Mouse (Mus musculus): ENCODE data around the gene Crebrf. TPM values are rescaled to one million over a fixed set of nuclear protein-coding genes. Genes with fewer than 3 reads are reported as not detected.

Crebrf gene
- polyA plus RNA-seq, 1 experiment from 2014 or later: 6.5 TPM

DNA sequence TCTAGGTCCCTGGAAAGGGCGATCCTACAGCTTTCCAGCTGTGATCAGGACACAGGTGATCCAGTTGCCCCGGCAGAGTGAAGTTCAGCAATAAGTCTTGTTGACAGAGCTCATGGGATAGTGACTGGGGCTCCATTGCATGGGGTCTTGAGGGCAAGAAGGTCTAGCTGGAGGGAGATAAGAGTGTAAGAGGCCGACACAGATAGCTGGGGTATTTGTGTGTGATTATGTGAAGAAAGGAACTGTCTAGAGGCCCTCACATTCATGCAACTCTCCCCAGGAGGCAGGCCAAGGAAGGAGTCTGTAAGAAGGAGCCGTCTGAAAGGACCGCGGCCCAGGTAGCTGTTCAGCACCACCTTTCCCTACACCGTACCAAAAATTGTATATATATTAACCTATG lies 8.4 kb upstream of the Crebrf start:
- H3K9ac ChIP-seq: no peak overlapping the region
- H3K4me3 ChIP-seq: no peak overlapping the region
- peaks cover 43% of the 10 kb centered on the region for H3K4me1 ChIP-seq (replicated peaks)
- ATAC-seq (replicated peaks; ENCODE audit: insufficient number of reproducible peaks, insufficient read depth, low FRiP score, low read depth): no peak
- H3K27me3 ChIP-seq: no peaks in the 10 kb centered on the region
- 51% methylated on average over 7 of the region's 7 CpGs for WGBS
- H3K27ac ChIP-seq: no peak overlapping the region
- peaks cover 3% of the 10 kb centered on the region; the same call in 1 of the 2 replicates for H3K36me3 ChIP-seq
- H3K4me2 ChIP-seq: no peak overlapping the region
- H3K9me3 ChIP-seq (replicated peaks): no peaks in the 10 kb centered on the region

DNA sequence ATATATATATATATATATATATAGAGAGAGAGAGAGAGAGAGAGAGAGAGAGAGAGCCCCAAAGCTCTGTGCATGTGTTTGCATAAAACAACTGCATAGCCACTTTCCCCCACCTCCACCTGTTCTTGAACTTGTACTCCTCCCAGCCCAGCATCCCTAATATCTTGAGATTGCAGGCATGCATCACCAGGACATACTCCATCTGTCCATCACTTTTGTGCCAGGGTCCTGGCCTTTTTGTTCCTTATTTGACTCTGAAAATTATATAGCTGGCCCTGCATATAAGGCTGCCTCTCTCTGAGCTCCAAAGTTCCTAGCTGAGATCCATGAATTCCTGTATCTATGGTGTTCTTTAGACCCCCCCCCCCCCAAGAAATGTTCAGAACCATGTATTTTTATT lies 7.0 kb upstream of the Crebrf start:
- Histone ChIP-seq H3K4me2 (no peak overlapping the region), H3K27ac (no peak overlapping the region), H3K36me3 (peaks cover 3% of the 10 kb centered on the region; the same call in 1 of the 2 replicates), H3K4me3 (no peak overlapping the region), H3K9ac (no peak overlapping the region), H3K27me3 (no peaks in the 10 kb centered on the region), H3K9me3 (replicated peaks) (no peaks in the 10 kb centered on the region), H3K4me1 (replicated peaks) (peaks cover 35% of the 10 kb centered on the region)
- no peak for ATAC-seq (replicated peaks; ENCODE audit: insufficient number of reproducible peaks, insufficient read depth, low FRiP score, low read depth)

DNA sequence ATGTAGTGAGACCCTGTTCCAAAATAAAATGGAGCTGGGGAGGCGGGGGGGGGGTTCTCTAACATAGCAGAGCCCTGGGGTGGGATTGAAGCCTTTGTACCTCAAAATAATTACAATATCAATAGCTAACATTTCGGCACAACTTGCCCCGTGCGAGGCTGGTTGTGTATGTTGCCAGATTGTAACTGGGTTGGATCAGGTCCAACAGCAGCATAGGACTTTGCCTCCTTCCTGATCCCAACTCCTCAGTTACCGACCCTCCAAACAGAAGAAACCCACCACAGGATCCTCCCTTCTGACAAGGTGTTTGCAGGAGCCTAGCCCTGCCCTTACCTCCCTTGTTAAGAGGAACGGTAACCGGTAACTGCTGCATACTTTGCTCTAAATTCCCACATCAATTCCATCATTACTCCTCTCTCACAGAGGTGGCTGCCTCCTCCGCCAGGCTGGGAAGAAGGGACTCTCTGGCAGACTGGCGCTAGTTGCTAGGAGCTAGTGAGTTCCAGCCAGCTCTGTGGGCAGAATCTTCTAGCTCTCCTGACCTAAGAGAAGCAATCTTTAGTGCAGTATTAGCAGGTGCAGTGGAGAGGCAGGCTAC lies 6.4 kb upstream of the Crebrf start:
- Histone ChIP-seq H3K36me3 (peaks cover 3% of the 10 kb centered on the region; the same call in 1 of the 2 replicates), H3K4me2 (no peak overlapping the region), H3K4me3 (no peak overlapping the region), H3K27ac (no peak overlapping the region), H3K9me3 (replicated peaks) (no peaks in the 10 kb centered on the region), H3K27me3 (no peaks in the 10 kb centered on the region), H3K4me1 (replicated peaks) (peaks cover 35% of the 10 kb centered on the region), H3K9ac (no peak overlapping the region)
- WGBS: 44% methylated on average over 9 of the region's 9 CpGs
- no peak for ATAC-seq (replicated peaks; ENCODE audit: insufficient number of reproducible peaks, insufficient read depth, low FRiP score, low read depth)

DNA sequence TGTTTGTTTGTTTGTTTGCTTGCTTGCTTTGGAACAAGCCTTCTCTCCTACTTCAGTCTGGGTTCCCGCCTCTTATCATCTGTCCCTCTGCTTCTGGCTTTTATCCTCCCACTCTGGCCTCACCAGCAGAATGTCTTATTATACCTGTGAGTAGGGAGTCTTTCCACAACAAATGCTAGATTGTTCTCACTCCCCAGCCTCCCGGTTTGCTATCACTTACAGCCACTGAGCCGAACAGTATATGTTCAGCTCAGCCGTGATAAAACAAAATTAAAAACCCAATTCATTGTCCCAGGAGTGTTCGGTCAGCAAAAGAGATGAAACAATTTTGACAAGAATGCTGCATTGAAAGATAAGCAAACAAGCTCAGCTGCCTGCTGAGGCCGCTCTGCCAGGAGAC lies 5.4 kb upstream of the Crebrf start:
- ATAC-seq (replicated peaks; ENCODE audit: insufficient number of reproducible peaks, insufficient read depth, low FRiP score, low read depth): no peak
- Histone ChIP-seq H3K4me3 (no peak overlapping the region), H3K9ac (no peak overlapping the region), H3K27ac (peak overlapping the region; percentile 29), H3K27me3 (no peaks in the 10 kb centered on the region), H3K36me3 (no peaks in the 10 kb centered on the region), H3K9me3 (replicated peaks) (no peaks in the 10 kb centered on the region), H3K4me2 (no peak overlapping the region), H3K4me1 (replicated peaks) (peaks cover 44% of the 10 kb centered on the region)
- 24% methylated on average over 6 of the region's 6 CpGs for WGBS

DNA sequence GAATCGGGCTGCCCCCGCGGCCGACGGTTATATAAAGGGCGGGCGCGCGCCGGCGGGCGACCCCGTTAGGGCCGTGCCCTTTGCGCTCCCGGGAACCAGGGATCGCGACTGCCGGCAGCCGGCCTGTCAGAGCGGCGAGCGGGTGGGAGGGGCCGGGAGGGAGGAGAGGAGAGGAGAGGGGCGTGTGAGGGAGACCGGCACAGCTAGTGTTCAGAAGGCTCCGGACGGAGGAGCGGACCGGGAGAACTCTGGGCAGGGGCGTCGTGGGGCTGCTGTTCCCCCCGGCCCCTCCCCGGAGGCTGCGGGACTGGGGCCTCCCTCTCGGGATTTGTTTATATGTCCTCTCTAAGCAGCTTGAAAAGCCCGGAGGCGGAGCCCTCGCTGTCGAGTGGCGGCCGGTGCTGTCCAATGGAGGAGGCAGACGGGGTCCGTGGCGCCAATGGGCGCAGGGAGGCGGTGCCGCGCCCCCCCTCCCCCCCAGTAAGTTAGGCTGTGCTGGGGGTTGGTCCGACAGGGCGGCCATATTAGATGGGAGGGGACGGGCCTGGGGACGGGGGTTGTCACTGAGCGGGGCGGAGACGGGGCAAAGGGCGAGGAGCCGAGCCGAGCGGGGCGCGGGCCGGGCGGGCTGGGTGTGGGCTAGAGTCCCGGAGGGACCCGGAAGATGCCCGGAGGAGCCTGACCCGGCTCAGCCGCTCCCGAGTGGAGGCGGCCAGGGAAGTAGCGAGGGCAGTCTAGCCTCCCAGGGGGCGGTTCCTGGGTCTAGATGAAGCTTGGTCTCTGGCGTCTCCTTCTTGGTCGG lies 667 bp downstream of the Crebrf start:
- peak overlapping the region; percentile 93 for H3K27ac ChIP-seq
- peaks cover 9% of the 10 kb centered on the region; the same call in 1 of the 2 replicates for H3K4me1 ChIP-seq (replicated peaks)
- WGBS: under 1% methylated on average over 71 of the region's 75 CpGs
- H3K9me3 ChIP-seq (replicated peaks): no peaks in the 10 kb centered on the region
- no peaks in the 10 kb centered on the region for H3K36me3 ChIP-seq
- peak overlapping the region; percentile 86 for H3K9ac ChIP-seq
- H3K4me3 ChIP-seq: peak overlapping the region; percentile 98
- peak; percentile 98 for ATAC-seq (replicated peaks; ENCODE audit: insufficient number of reproducible peaks, insufficient read depth, low FRiP score, low read depth)
- H3K4me2 ChIP-seq: peak overlapping the region; percentile 80
- H3K27me3 ChIP-seq: no peaks in the 10 kb centered on the region

DNA sequence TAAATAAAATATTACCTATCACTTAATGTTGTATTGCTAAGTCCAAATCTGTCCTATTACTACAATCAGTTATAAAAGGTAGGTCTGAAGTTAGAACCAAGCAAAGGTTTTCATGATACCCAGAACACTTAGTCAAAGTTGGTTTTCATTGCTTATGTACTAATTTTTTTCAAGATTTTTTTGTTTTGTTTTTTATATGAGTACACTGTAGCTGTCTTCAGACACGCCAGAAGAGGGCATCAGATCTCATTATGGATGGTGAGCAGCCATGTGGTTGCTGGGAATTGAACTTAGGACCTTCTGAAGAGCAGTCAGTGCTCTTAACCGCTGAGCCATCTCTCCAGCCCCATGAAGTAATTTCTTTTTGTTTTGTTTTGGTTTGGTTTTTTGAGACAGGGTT lies 2.4 kb downstream of the Crebrf start:
- H3K9ac ChIP-seq: no peak overlapping the region
- no peak overlapping the region for H3K4me2 ChIP-seq
- H3K27ac ChIP-seq: no peak overlapping the region
- no peak for ATAC-seq (replicated peaks; ENCODE audit: insufficient number of reproducible peaks, insufficient read depth, low FRiP score, low read depth)
- 70% methylated on average over 2 of the region's 2 CpGs for WGBS
- peaks cover 9% of the 10 kb centered on the region; the same call in 1 of the 2 replicates for H3K4me1 ChIP-seq (replicated peaks)
- H3K36me3 ChIP-seq: no peaks in the 10 kb centered on the region
- no peak overlapping the region for H3K4me3 ChIP-seq
- H3K9me3 ChIP-seq (replicated peaks): no peaks in the 10 kb centered on the region
- H3K27me3 ChIP-seq: no peaks in the 10 kb centered on the region

DNA sequence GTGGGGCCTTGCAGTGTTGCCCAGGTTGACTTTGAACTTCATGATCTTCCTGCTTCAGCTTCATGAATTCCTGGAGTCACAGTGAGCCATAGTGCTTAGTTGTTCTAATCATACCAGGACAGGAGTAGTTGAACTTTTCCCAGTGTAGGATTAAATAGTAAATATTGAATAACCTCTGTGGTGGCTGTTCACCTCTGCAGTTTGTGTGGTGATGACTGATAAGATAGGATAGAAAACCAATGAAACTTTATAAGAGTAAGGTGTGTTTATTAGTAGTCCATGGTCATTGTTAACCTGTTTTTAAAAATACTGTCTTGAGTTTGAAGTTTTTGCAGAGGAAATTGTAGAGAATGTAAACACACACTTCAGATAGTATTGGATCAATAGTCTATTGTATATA lies 4.0 kb downstream of the Crebrf start:
- H3K36me3 ChIP-seq: no peaks in the 10 kb centered on the region
- no peak overlapping the region for H3K27ac ChIP-seq
- no peak overlapping the region for H3K9ac ChIP-seq
- no peaks in the 10 kb centered on the region for H3K27me3 ChIP-seq
- H3K4me3 ChIP-seq: no peak overlapping the region
- H3K4me2 ChIP-seq: no peak overlapping the region
- ATAC-seq (replicated peaks; ENCODE audit: insufficient number of reproducible peaks, insufficient read depth, low FRiP score, low read depth): no peak
- peaks cover 7% of the 10 kb centered on the region; the same call in 1 of the 2 replicates for H3K4me1 ChIP-seq (replicated peaks)
- no peaks in the 10 kb centered on the region for H3K9me3 ChIP-seq (replicated peaks)

DNA sequence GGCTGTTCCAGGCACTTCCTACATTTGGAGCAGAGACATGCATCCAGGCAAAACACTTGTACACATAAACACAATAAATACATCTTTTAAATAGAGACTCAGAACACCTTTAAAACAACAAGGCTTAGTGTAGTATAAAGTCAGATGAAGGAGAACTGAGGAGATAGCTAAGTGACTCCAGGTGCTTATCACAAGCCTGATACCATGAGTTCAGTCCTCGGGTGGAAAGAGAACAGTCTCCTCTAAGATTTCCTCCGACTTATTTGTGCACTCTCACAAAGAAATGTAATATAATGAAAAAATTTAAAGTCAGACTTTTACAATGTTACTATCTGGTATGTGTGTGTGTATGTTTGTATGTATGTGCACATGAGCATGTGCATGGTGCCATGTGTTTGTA lies 6.4 kb downstream of the Crebrf start:
- WGBS: 38% methylated on average over 2 of the region's 2 CpGs
- H3K27me3 ChIP-seq: no peaks in the 10 kb centered on the region
- no peaks in the 10 kb centered on the region for H3K9me3 ChIP-seq (replicated peaks)
- ATAC-seq (replicated peaks; ENCODE audit: insufficient number of reproducible peaks, insufficient read depth, low FRiP score, low read depth): no peak
- no peak overlapping the region for H3K4me2 ChIP-seq
- peaks cover 7% of the 10 kb centered on the region; the same call in 1 of the 2 replicates for H3K4me1 ChIP-seq (replicated peaks)
- no peak overlapping the region for H3K9ac ChIP-seq
- H3K27ac ChIP-seq: no peak overlapping the region
- H3K4me3 ChIP-seq: no peak overlapping the region
- H3K36me3 ChIP-seq: no peaks in the 10 kb centered on the region

DNA sequence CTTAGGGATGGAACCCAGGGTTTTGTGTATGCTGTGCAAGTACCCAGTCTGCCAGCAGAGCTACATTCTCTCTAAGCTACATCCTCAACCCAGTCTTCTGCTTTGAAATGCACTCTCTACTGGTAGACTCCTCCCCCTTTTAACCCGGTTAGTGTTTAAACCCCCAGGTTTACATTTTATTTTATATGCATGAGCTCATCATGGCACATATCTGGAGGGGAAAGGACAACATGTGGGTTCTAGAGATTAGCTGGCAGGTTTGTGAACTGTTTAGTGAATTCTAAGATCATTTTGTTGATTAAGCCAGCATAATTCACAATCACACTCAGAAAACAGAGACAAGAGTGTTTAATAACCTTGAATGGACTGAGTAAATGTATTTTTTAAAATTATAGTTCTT lies 9.3 kb downstream of the Crebrf start:
- H3K4me2 ChIP-seq: no peak overlapping the region
- WGBS: 38% methylated on average over 1 of the region's 1 CpGs

DNA sequence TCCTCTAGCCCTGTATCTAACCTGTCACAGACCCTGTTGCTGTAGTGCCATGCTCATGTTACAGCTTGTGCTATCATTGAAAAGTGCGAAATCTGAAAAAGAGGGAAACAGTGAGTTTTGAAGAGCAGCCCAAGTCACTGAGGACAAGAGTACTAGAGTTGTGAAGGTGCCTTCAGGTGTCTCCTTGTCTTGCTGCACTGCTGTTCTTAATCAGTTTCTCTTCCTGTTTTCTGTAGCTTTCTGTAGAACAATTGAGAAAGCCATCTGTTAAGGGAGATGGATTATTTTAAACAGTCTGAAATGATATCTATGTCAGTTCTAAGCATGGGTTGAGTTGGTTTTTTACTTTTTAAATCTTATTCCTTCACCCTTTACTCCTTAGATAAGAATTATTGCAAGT lies 11.2 kb downstream of the Crebrf start:
- no peak for ATAC-seq (replicated peaks; ENCODE audit: insufficient number of reproducible peaks, insufficient read depth, low FRiP score, low read depth)
- Histone ChIP-seq H3K27ac (no peak overlapping the region), H3K4me1 (replicated peaks) (peaks cover 13% of the 10 kb centered on the region; the same call in 1 of the 2 replicates), H3K9ac (no peak overlapping the region), H3K4me2 (no peak overlapping the region), H3K4me3 (no peak overlapping the region), H3K36me3 (no peaks in the 10 kb centered on the region), H3K9me3 (replicated peaks) (no peaks in the 10 kb centered on the region), H3K27me3 (no peaks in the 10 kb centered on the region)
- WGBS: 42% methylated on average over 1 of the region's 1 CpGs

More for the DNA sequence above, 9.3 kb downstream of the Crebrf start:
- Histone ChIP-seq H3K36me3 (no peaks in the 10 kb centered on the region), H3K4me3 (no peak overlapping the region), H3K4me1 (replicated peaks) (peaks cover 13% of the 10 kb centered on the region; the same call in 1 of the 2 replicates), H3K27ac (no peak overlapping the region), H3K27me3 (no peaks in the 10 kb centered on the region), H3K9ac (no peak overlapping the region), H3K9me3 (replicated peaks) (no peaks in the 10 kb centered on the region)
- no peak for ATAC-seq (replicated peaks; ENCODE audit: insufficient number of reproducible peaks, insufficient read depth, low FRiP score, low read depth)

DNA sequence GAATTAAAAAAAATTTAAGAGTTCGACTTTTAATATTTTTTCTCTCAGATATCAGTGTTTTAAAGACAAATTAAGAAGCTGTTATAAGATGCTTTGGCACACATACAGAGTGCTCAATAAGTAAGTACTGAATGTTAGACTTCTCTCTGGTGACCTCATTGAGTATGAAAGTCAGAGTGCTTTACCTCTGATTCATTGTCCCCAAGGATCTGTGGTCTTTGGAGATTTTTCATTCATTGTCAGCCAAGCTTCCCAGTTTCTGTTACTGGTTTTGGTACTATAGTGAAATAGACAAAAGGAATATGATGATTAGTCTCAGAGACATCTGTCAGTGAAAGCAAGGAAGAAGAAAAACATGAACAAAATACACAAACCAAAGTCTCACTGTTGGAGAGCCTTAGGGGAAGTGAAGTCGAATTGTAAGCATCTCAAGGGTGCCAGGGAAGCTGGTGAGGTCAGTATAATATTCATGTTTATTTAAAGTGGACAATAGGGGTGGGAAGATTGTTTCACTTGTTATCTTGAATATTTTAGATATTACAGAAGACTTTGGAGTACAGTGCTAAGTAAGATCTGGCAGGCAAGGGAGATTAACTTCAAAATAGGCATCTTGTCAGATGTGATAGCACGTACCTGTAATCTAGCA lies 11.8 kb downstream of the Crebrf start:
- H3K4me3 ChIP-seq: no peak overlapping the region
- 36% methylated on average over 3 of the region's 3 CpGs for WGBS
- no peak overlapping the region for H3K4me2 ChIP-seq
- no peak overlapping the region for H3K9ac ChIP-seq
- H3K27me3 ChIP-seq: no peaks in the 10 kb centered on the region
- no peak overlapping the region for H3K27ac ChIP-seq
- no peak for ATAC-seq (replicated peaks; ENCODE audit: insufficient number of reproducible peaks, insufficient read depth, low FRiP score, low read depth)
- no peaks in the 10 kb centered on the region for H3K9me3 ChIP-seq (replicated peaks)
- peaks cover 13% of the 10 kb centered on the region; the same call in 1 of the 2 replicates for H3K4me1 ChIP-seq (replicated peaks)
- H3K36me3 ChIP-seq: no peaks in the 10 kb centered on the region
